Mouse (Mus musculus) neural tube, embryonic 11.5 days (tissue): ENCODE results near the gene Rplp0. TPM values are rescaled to one million over a fixed set of nuclear protein-coding genes. Genes with fewer than 3 reads are reported as not detected.

ENCODE experiments used
- ATAC-seq: fragments of 200-750 bp; cut with Nextera tagmentation; 2 replicates; pipeline ENCODE4 v1.8.0; 2017; ENCODE audit warnings: moderate number of reproducible peaks, mild to moderate bottlenecking, moderate TSS enrichment, moderate library complexity; ENCODE audit not compliant: insufficient read depth, low FRiP score, low TSS enrichment
- DNase-seq: peaks from one replicate; pipeline ENCODE4 v3.0.0-alpha.2; 2015; ENCODE audit warnings: low spot score
- H3K27ac ChIP-seq: fragments of 300-500 bp; sonication (generic); 2 replicates; pipeline ENCODE4 v1.5.1; 2014; ENCODE audit warnings: low read depth, mild to moderate bottlenecking, low read length
- H3K27me3 ChIP-seq: fragments of 300-500 bp; sonication (generic); 2 replicates; pipeline ENCODE4 v1.6.1; 2014; ENCODE audit warnings: mild to moderate bottlenecking, low read length, mixed read lengths; ENCODE audit not compliant: control insufficient read depth, insufficient read depth
- H3K36me3 ChIP-seq: fragments of 300-500 bp; sonication (generic); 2 replicates; pipeline ENCODE4 v1.6.1; 2014; ENCODE audit warnings: mild to moderate bottlenecking, low read length, moderate library complexity, mixed read lengths; ENCODE audit not compliant: control insufficient read depth, insufficient read depth
- H3K4me1 ChIP-seq: fragments of 300-500 bp; sonication (generic); 2 replicates; pipeline ENCODE4 v1.6.1; 2014; ENCODE audit warnings: low read length, mixed read lengths; ENCODE audit not compliant: control insufficient read depth, insufficient read depth
- H3K4me2 ChIP-seq: fragments of 300-500 bp; sonication (generic); 2 replicates; pipeline ENCODE4 v1.6.1; 2014; ENCODE audit warnings: low read depth, mild to moderate bottlenecking, moderate library complexity
- H3K4me3 ChIP-seq: fragments of 300-500 bp; sonication (generic); 2 replicates; pipeline ENCODE4 v1.5.1; 2014; ENCODE audit warnings: low read depth, low read length
- H3K9ac ChIP-seq: fragments of 300-500 bp; sonication (generic); 2 replicates; pipeline ENCODE4 v1.6.1; 2014; ENCODE audit warnings: mild to moderate bottlenecking, low read length
- H3K9me3 ChIP-seq: fragments of 300-500 bp; sonication (generic); 2 replicates; pipeline ENCODE4 v1.6.1; 2016; ENCODE audit warnings: low read length; ENCODE audit not compliant: control insufficient read depth
- WGBS: fragments of 180-500 bp; shearing (Covaris S2); extraction: QIAGEN DNeasy Blood & Tissue Kit; methylation state at CpG from one replicate; pipeline ENCODE4 v1.1.7; 2014; 5-methylcytosine and 5-hydroxymethylcytosine counted together
- microRNA-seq: library from miRNA; unstranded; fragments of <30 nt; microRNA quantifications from one replicate; pipeline ENCODE4, GENCODE M21; 2016
- polyA plus RNA-seq: library from polyadenylated mRNA; unstranded; fragments of >200 nt; fragmentation: Nextera tagmentation; extraction: Ambion mirVana; gene quantifications from 2 replicates; pipeline ENCODE4 v1.2.1, GENCODE M21; 2014

The Rplp0 gene
- polyA plus RNA-seq, 1 experiment from 2014 or later, result 1,266 TPM

DNA sequence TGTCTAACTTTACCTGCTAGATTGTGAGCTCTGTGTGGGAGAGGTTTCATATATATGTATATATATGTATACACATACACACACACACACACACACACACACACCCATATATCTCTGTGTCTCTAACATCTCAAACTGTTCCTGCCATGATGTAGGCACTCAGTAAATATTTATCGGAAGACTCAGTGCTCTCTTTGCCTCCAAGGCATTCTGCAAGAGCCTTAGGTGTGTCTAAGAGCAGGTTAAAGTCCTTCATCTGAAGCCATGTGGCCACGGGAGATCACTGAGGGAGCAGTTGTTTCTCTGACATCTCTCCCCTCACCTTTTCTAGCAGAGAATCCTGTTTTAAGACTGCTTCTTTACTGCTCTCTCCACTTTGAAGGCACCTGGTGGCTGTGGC, 32.2 kb downstream of the Rplp0 start:
- WGBS, result 98% methylated on average over 2 of the region's 2 CpGs
- peaks cover 56% of the 10 kb centered on the region for H3K36me3 ChIP-seq

DNA sequence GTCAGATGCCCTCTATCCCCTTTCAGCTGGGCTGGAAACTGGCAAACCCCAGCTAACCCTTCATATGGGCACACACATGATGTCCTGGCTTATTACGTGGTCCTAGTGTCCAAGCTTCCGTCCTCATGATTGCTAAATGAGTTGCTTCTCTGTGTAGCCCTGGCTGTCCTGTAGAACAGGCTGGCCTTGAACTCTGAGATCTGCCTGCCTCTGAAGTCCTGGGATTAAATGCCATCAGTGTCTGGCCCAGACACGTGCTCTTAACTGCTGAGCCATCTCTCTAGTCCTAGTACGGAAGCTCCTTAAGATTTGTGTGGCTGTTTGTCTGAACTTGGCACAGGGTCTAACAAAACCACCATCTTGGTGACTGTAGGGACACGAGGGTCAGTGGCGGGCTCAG, 44.3 kb downstream of the Rplp0 start:
- ATAC-seq (no peak), DNase-seq (no peak)
- H3K9me3 ChIP-seq, result no peaks in the 10 kb centered on the region
- no peaks in the 10 kb centered on the region for H3K4me1 ChIP-seq
- H3K9ac ChIP-seq, result no peak overlapping the region
- H3K36me3 ChIP-seq, result peaks cover 45% of the 10 kb centered on the region
- 89% methylated on average over 6 of the region's 6 CpGs for WGBS
- H3K27ac ChIP-seq, result no peak overlapping the region
- no peak overlapping the region for H3K4me3 ChIP-seq
- no peak overlapping the region for H3K4me2 ChIP-seq
- no peaks in the 10 kb centered on the region for H3K27me3 ChIP-seq

More for the DNA sequence above, 32.2 kb downstream of the Rplp0 start:
- Histone ChIP-seq H3K27ac (no peak overlapping the region), H3K4me1 (no peaks in the 10 kb centered on the region), H3K9ac (no peak overlapping the region), H3K4me2 (no peak overlapping the region), H3K27me3 (no peaks in the 10 kb centered on the region), H3K9me3 (no peaks in the 10 kb centered on the region), H3K4me3 (no peak overlapping the region)
- DNase-seq, result no peak
- no peak for ATAC-seq

DNA sequence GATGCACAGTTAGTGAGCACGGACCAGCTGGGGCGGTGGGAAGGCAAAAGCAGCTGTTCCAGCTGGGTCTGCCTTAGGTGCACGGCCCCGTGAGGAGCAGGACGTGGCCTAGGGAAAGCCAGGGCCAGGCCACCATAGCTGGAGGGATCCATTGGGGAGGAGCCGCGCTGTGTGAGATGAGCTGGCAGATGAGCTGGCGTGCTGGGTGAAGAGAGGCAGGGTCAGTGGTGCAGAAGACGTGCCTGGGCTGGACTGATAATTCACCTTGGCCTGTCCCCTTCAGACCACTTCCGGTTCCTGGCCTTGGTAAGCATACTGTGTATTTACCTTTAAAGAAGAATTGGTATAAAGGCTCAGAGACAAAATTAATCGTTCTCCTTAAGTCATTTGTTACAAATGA, 52.3 kb downstream of the Rplp0 start:
- H3K9ac ChIP-seq, result no peak overlapping the region
- H3K27me3 ChIP-seq, result no peaks in the 10 kb centered on the region
- no peak for ATAC-seq
- H3K4me1 ChIP-seq, result no peaks in the 10 kb centered on the region
- H3K27ac ChIP-seq, result no peak overlapping the region
- no peaks in the 10 kb centered on the region for H3K9me3 ChIP-seq
- H3K36me3 ChIP-seq, result peaks cover 49% of the 10 kb centered on the region
- DNase-seq, result no peak
- H3K4me2 ChIP-seq, result no peak overlapping the region
- no peak overlapping the region for H3K4me3 ChIP-seq
- WGBS, result 93% methylated on average over 11 of the region's 11 CpGs

Small RNA genes lying within 50 kb of the gene (microRNA-seq; reads per million reads assigned to microRNA genes)
- not detected for gene Mir7029

Other genes with a start within 250 kb of the Rplp0 start
- gene Srsf9, start 232.3 kb upstream of the Rplp0 start, polyA plus RNA-seq, result 327 and 330 TPM in 2 replicates
- 40.4 and 42.3 TPM in 2 replicates for gene Gatc, start 218.3 kb upstream of the Rplp0 start, polyA plus RNA-seq
- 55.6 and 60.2 TPM in 2 replicates for gene Triap1, start 218.2 kb upstream of the Rplp0 start, polyA plus RNA-seq
- 799 and 803 TPM in 2 replicates for gene Cox6a1, start 210.5 kb upstream of the Rplp0 start, polyA plus RNA-seq
- 138 and 147 TPM in 2 replicates for gene Msi1, start 129.9 kb upstream of the Rplp0 start, polyA plus RNA-seq
- gene Pla2g1b, start 93.2 kb upstream of the Rplp0 start, polyA plus RNA-seq, result not detected in 2 replicates
- gene Sirt4, start 74.7 kb upstream of the Rplp0 start, polyA plus RNA-seq, result 15.5 and 23.5 TPM in 2 replicates
- gene Pxn, start 52.8 kb upstream of the Rplp0 start, polyA plus RNA-seq, result 13.3 and 13.7 TPM in 2 replicates
- 38.6 and 42.6 TPM in 2 replicates for gene Gcn1l1, start 5.8 kb downstream of the Rplp0 start, polyA plus RNA-seq
- 16.4 and 17.9 TPM in 2 replicates for gene Rab35, start 72.4 kb downstream of the Rplp0 start, polyA plus RNA-seq
- gene Bicdl1, start 172.2 kb downstream of the Rplp0 start, polyA plus RNA-seq, result 12.2 and 13.9 TPM in 2 replicates